Mouse (Mus musculus) layer of hippocampus, postnatal 10 days (tissue): Measurements from ENCODE around the gene Nup62cl. TPM values are rescaled to one million over a fixed set of nuclear protein-coding genes. Genes with fewer than 3 reads are reported as not detected.

Source experiments
- DNase-seq, 2 experiments: peaks; one replicate each; pipeline ENCODE4 v3.0.0; 2021; ENCODE audit warnings: low spot score in 2 of 2
- long read RNA-seq: library from polyadenylated mRNA; stranded (forward); transcript quantifications from one replicate; pipeline ENCODE4 v2.0.0, GENCODE M21; 2023
- total RNA-seq, 2 experiments: library from RNA; stranded (reverse); gene quantifications; 2 replicates each; pipeline ENCODE4 v1.2.3; 2021

Gene Nup62cl
- total RNA-seq: under 1 TPM; 0.49 to 0.87 TPM
- long read RNA-seq: 0 reads

GRCm38 (mm10) chrX:140062135-140062975 is at the start of gene Nup62cl, which contains the start of gene Pih1h3b:
Nup62cl (minus strand) TSS chrX:140062712.
Pih1h3b (plus strand) TSS chrX:140062879.
- DNase-seq: peak; percentile 12 to 20

- DNase-seq: no peak
Observed at GRCm38 (mm10) chrX:140094066-140094465, 31.6 kb upstream of the Nup62cl start.

GRCm38 (mm10) chrX:140082535-140082934 is 20.0 kb upstream of the Nup62cl start:
- no peak for DNase-seq

DNA sequence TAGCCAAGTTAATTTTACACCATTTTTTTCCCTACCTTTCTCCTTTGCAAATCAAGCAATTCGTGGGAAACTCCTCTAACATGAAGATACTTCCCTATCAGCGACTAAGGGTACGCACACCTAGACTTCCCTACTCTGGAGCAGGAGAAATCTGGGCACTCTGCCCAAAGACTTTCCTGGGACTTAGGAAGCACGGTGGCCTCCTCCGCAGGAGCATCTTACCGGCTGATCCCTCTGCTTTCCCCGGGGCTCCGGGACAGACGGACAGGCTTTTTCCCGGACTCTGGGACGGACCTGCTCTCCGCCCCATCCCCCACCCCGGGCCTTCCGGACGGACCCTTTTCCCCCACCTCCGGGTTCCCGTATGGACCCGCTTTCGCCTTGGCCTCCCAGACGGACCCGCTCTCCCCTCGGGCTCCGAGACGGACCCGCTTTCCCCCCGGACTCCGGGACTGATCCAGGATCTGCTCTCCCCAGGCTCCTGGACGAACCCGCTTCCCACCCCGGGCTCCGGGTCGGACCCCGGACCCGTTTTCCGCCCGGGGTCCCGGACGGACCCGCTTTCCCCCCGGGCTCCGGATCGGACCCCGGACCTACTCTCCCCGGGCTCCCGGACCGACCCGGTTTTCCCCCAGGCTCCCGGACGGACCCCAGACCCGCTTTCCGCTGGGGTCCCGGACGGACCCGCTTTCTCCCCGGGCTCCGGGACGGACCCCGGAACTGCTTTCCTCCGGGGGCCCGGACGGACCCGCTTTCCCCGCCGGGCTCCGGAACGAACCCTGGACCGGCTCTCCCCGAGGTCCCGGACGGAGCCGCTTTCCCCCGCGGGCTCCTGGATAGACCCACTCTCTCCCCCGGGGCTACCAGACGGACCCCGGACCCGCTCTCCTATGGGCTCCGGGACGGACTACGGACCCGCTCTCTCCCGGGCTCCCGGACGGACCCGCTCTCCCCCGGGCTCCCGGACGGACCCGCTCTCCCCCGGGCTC is 1.3 kb downstream of the Nup62cl start:
- DNase-seq: peak in 1 of 2 experiments; percentile 11

GRCm38 (mm10) chrX:139998691-139999065 is 63.8 kb downstream of the Nup62cl start:
- no peak for DNase-seq

GRCm38 (mm10) chrX:139997740-139998690 is 64.5 kb downstream of the Nup62cl start, which contains the start of gene Rbm41:
Rbm41 (minus strand) TSS chrX:139998595.
- peak; percentile 10 to 37 for DNase-seq

DNA sequence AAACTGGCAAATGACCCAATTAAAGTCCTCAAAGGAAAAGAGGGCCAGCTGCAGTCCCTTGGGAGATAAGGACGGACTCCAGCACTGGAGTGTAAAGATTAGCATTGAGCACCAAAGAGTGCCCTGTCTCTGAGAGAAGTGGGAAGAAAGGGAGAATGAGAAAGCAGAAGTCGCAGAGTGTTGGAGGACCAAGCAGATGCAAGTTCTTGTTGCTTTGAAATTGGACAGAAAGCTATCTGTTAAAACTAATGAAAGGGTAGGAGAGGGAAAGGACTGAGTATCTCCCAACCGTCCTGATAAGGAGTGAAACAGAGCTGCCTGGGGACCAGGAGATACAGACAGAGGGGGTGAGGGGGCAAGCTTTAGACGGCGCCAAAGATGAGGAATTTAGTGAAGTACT is 80.4 kb downstream of the Nup62cl start:
- DNase-seq: no peak

Other genes with a start within 250 kb of the Nup62cl start
- gene Morc4, start 191.0 kb downstream of the Nup62cl start, total RNA-seq: 1 to 10 TPM; 5.6 to 6.5 TPM
- gene Rbm41, start 64.1 kb downstream of the Nup62cl start, total RNA-seq: 1 to 10 TPM; 9.2 to 10.0 TPM
- under 1 TPM in 1 of 2 experiments, not detected in 1; 0.23 TPM for gene Pih1h3b, start 167 bp upstream of the Nup62cl start, total RNA-seq